Mouse (Mus musculus) cerebellum, postnatal 36 days (tissue): Measurements from ENCODE around the gene Gtsf1.
"Not testable (repeated sequence)": the region's sequence is repeated elsewhere in the genome, so short reads cannot be mapped to it uniquely, and the experiment has no call there.

Experiments used
- DNase-seq, 2 experiments: peaks; one replicate each; pipeline ENCODE4 v3.0.0; 2021 to 2022; ENCODE audit warnings: mixed read lengths in 2 of 2

Gene Gtsf1

GRCm38 (mm10) chr15:103430241-103430640 lies at the start of gene Gtsf1:
TSS of gene Gtsf1 (minus strand) at chr15:103430470.
- no peak for DNase-seq

DNA sequence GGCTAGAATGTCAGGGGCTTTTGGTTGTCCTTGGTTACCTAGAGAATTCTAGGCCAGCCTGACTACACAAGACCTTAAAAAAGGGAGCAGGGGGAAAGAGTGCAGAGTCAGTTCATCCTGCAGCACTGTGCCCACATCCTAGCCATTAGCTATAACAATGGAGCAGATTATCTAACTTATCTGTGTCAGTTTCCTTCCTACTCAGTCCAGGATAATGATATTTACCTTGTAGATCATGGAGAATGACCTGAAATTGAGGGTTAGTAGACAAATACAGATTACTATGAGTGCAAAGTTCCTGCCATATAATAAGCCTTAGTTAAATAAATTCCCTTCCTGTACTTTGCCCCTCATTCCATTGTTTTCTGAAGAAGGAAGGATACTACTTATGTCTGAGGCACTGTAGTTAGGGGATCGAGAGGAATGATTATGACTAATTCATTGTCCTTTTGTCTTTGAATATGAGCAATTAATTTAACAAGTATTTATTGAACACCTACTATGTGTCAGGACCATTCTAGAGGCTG lies 48.9 kb upstream of the Gtsf1 start:
- no peak for DNase-seq

GRCm38 (mm10) chr15:103473769-103474168 lies 43.5 kb upstream of the Gtsf1 start:
- no peak for DNase-seq

GRCm38 (mm10) chr15:103473182-103473581 lies 42.9 kb upstream of the Gtsf1 start:
- DNase-seq = no peak

GRCm38 (mm10) chr15:103472265-103472664 lies 42.0 kb upstream of the Gtsf1 start:
- DNase-seq = no peak

DNA sequence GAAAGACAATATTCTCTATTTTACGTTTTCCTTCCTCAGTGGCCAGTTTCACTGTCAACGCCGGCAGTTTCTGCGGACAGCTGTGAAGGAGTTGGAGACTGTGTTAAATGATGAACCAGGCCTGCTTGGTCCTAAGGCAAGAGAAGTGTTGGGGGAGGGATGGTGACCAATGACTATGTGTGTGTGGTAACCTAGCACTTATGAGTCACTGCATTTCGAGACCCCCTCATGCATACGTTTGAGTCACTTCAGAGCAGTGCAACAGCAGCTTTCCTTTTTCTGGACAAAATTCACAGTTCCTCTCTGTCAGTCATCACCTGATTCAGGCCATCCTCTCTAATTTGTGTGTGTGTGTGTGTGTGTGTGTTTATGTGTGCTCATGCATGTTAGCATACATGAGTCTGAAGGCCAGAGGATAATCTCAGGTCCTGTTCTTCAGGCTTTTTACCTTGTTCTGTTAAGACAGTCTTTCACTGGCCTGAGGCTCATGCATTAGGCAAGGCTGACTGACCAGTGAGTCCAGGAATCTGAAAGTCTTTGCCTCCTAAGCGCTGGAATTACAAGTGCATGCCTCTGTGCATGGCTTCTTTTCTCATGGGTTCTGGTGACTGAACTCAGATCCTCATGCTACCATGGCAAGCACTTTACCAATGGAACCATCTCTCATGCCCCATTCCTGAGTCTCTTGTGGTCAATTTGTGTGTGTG lies 41.4 kb upstream of the Gtsf1 start:
- no peak for DNase-seq

DNA sequence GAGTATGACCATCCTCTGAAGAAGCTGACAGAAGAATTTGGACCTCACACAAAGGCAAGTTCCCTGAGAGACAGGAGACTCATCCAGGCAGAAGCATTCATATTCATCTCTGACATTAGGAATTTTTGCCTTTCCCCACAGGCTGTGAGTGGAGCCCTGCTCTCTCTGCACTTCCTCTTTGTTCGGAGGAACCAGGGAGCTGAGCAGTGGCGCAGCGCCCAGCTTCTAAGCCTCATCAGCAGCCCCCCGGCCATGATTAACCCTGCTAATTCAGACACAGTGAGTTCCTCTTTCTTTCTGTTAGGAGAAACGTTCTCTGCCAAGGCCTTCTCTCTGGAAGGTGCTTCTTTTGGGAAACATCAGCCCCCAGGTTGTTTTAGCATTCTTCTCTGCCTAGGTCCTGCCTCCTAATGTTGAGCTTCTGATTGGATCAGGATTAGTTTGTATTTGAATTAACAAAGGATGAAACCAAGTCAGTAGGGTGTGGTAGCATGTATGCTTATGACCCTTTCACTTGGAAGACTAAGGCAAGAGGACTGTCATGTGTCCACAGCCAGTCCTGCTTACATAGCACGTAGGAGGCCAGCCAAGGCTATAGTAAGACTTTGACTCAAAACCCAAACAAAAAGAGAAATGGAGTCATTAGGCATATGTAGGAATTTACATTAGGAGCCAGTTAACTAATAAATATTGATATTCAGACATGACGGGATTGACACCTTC lies 32.4 kb upstream of the Gtsf1 start:
- no peak for DNase-seq

GRCm38 (mm10) chr15:103454449-103454848 lies 24.2 kb upstream of the Gtsf1 start:
- no peak for DNase-seq

DNA sequence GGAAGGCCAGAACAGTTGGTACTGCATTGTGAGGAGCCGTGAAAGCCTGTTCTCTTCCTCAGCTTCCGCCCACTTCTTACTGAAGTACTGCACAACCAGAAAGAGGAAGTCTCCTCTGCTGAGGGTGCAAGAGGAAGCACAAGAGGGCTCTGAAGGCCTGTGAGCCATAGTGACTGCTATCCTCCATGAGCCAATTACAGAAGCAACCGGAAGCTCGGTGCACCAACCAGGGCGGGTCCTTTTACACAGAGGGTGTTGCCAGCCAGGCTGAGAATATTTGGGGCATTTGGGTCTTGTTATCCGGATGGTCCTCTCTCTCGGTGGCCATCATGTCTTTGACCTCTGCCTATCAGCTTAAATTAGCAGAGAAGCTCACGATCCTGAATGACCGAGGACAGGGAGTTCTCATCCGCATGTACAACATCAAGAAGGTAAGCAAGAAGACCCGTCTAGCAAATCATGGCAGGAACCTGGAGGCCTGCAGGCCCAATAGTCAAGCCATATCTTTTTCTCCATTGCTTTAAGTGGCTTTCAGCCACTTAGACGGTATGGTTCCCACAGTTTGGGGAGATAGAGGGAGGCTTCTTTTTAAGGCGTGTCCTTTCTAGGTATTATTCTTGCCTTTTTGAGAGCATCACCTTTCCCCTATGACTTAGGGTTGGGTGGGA lies 23.4 kb upstream of the Gtsf1 start, which contains the start of gene Nckap1l:
Gene Nckap1l (plus strand): TSS at position 244 of the 668 bp plus-strand sequence.
- DNase-seq = no peak

DNA sequence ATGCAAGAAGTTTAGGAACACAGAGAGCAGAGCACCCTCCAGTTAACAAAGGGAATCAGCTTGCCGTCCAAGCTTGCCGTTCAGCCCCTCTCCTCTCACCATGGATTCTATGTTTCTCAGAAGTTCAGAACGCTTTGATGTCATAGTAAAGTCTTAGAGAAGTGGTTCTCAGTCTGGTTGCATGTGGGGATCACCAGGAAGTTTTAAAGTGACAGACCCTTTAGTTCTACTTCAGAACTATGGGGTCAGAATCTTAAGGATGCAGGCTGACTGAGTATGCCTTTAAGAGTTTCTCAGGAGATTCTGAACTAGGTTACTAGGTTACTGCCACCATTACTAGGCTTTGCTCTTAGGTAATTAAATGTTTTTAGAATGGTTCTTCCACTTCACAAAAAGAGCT lies 18.1 kb upstream of the Gtsf1 start, which contains the start of gene Gtsf2:
Gene Gtsf2 (minus strand): TSS at position 101 of the 400 bp plus-strand sequence.
- DNase-seq = no peak

DNA sequence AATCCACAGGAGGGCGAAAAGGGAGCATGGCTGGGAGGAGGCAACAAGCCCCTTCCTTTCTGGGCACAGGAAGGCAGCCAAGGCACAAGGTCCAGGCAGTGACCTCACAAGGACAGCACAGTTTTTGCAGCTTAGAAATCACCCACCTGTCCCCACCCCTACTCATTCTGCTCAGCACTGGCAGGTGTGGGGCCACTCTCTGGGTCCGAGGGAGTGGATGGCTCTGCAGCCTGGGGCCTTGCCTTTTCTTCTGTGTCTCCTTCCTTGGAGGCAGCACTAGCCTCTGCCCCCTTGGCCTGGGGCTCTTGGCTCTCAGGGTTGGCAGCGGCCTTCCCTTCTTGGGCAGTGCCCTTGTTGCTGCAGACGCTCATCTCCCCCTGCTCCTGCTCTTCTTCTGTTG lies 15.7 kb upstream of the Gtsf1 start:
- not testable (repeated sequence) for DNase-seq

GRCm38 (mm10) chr15:103427017-103427416 lies 3.3 kb downstream of the Gtsf1 start:
- no peak for DNase-seq

GRCm38 (mm10) chr15:103405586-103405985 lies 24.7 kb downstream of the Gtsf1 start:
- DNase-seq = not testable (repeated sequence)

DNA sequence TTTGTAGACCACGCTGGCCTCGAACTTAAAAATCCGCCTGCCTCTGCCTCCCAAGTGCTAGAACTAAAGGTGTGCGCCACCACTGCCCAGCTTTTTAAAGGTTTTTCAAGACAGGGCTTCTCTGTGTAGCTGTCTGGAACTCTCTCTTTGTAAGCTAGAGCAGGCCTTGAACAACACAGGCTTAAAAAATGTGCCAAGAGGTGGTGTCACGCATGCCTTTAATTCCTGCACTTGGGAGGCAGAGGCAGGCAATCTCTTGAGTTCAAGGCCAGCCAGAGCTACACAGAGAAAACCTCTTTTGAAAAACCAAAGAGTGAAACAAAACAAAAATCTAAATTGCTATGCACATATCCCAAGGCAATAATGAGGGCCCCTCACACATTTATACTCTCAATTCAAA lies 28.9 kb downstream of the Gtsf1 start:
- DNase-seq = no peak

DNA sequence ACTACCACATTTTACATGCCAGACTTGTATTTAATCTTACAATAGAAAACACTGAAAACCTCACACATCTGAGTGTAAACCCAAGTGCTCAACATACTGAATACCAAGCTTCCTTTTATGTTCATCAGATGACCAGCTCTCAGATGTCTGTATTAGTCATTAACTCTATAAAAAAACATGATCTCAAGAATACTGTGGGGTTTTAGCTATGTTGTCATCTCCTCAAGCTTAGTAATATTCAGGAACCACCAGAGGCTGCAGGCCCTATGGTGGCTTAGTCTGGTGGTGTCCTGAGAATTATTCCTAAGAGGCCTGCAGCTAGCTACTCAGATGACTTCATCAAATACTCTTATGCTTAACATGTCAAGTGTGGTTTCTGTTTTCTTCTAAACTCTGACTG lies 36.7 kb downstream of the Gtsf1 start:
- no peak for DNase-seq

DNA sequence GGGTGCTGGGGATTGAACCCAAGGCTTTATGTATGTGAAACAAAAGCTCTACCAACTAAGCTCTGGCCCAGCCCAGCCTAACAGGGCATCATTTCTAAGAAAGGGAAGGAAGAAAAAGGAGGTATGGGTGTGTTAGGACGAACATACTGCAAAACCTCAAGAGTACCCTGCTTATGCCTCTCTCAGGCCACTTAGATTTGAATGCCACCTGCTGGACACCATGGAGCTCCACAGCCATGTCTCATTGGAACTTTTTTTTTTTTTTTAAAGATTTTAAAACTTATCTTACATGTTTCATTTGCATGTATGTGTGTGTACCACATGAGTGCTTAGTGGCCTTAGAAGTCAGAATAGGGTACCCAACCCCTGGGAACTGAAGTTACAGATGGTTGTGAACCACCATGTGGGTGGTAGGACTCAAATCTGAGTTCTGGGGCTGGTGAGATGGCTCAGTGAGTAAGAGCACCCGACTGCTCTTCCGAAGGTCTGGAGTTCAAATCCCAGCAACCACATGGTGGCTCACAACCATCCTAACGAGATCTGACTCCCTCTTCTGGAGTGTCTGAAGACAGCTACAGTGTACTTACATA lies 41.6 kb downstream of the Gtsf1 start:
- DNase-seq = no peak

- DNase-seq = no peak
Measured at GRCm38 (mm10) chr15:103383771-103384488, 46.3 kb downstream of the Gtsf1 start.

- DNase-seq = no peak
Measured at GRCm38 (mm10) chr15:103382795-103383406, 47.4 kb downstream of the Gtsf1 start.

DNA sequence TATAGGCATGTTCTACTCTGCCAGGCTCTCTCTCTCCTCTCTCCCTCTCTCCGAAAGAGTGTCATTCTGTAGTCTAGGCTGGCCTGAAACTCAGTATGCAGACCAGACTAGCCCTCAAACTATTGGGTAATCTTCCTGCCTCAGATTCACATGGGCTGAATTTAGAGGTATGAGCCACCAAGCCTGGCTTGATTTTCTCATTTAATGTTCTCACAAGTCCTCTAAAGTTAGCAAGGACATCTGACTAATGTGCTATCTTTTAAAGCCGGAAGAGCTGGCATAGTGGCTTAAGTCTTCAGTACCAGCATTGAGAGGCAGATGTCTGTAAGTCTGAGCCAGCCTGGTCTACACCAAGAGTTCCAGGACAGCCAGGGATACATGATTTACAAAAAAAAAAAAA lies 48.2 kb downstream of the Gtsf1 start:
- DNase-seq = no peak

- no peak for DNase-seq
Measured at GRCm38 (mm10) chr15:103378665-103379356, 51.5 kb downstream of the Gtsf1 start.
